Mouse (Mus musculus) midbrain, embryonic 11.5 days (tissue): ENCODE measurements around the gene Tnpo2. TPM values are rescaled to one million over a fixed set of nuclear protein-coding genes. Genes with fewer than 3 reads are reported as not detected.

Experiments used
- ATAC-seq: fragments of 200-750 bp; cut with Nextera tagmentation; 2 replicates; pipeline ENCODE4 v1.8.0; 2017; ENCODE audit warnings: moderate TSS enrichment, moderate library complexity; ENCODE audit not compliant: low FRiP score
- DNase-seq: peaks from one replicate; pipeline ENCODE4 v3.0.0; 2015; ENCODE audit warnings: low spot score; ENCODE audit errors: missing footprints
- H3K27ac ChIP-seq: fragments of 300-500 bp; sonication (generic); 2 replicates; pipeline ENCODE4 v1.5.1; 2014; ENCODE audit warnings: low read depth, low read length
- H3K27me3 ChIP-seq: fragments of 300-500 bp; sonication (generic); 2 replicates; pipeline ENCODE4 v1.6.1; 2014; ENCODE audit warnings: mild to moderate bottlenecking, low read length, moderate library complexity, mixed read lengths; ENCODE audit not compliant: control insufficient read depth, insufficient read depth
- H3K36me3 ChIP-seq: fragments of 300-500 bp; sonication (generic); 2 replicates; pipeline ENCODE4 v1.6.1; 2014; ENCODE audit warnings: mild to moderate bottlenecking, low read length, moderate library complexity, mixed read lengths; ENCODE audit not compliant: control insufficient read depth, insufficient read depth
- H3K4me1 ChIP-seq: fragments of 300-500 bp; sonication (generic); 2 replicates; pipeline ENCODE4 v1.6.1; 2014; ENCODE audit warnings: low read length; ENCODE audit not compliant: control insufficient read depth, insufficient read depth
- H3K4me2 ChIP-seq: fragments of 300-500 bp; sonication (generic); 2 replicates; pipeline ENCODE4 v1.6.1; 2014; ENCODE audit warnings: mild to moderate bottlenecking, moderate library complexity
- H3K4me3 ChIP-seq: fragments of 300-500 bp; sonication (generic); 2 replicates; pipeline ENCODE4 v1.5.1; 2014; ENCODE audit warnings: low read depth, low read length
- H3K9ac ChIP-seq: fragments of 300-500 bp; sonication (generic); 2 replicates; pipeline ENCODE4 v1.6.1; 2014; ENCODE audit warnings: low read length
- H3K9me3 ChIP-seq: fragments of 300-500 bp; sonication (generic); 2 replicates; pipeline ENCODE4 v1.6.1; 2016; ENCODE audit warnings: low read length; ENCODE audit not compliant: control insufficient read depth
- WGBS: fragments of 180-500 bp; shearing (Covaris S2); extraction: QIAGEN DNeasy Blood & Tissue Kit; methylation state at CpG from one replicate; pipeline ENCODE4 v1.1.7; 2014; 5-methylcytosine and 5-hydroxymethylcytosine counted together
- polyA plus RNA-seq: library from polyadenylated mRNA; unstranded; fragments of >200 nt; fragmentation: Nextera tagmentation; extraction: Ambion mirVana; gene quantifications from 2 replicates; pipeline ENCODE4 v1.2.1, GENCODE M21; 2014

Tnpo2 gene
- polyA plus RNA-seq, 1 experiment from 2014 or later = 19.9 TPM

DNA sequence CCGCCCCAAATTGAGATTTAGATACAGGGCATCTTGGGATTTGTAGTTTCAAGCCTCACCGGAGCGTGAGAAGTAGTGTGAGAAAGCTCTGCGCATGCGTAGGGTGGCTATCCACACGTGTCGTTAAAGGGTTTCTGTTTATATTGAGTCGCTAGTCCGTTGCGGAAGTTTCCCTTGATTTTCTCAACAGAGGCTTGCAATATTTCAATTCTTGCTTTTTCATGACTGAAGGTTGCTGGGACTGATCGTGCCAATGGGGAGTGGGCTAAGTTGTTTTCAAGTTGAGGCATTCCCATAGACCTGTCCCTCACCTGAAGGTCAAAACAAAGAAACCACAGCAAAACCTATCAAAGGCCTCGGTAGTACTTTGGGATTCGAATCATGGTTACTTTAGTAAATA is 2.0 kb upstream of the Tnpo2 start:
- Histone ChIP-seq H3K36me3 (peaks cover 10% of the 10 kb centered on the region; the same call in 1 of the 2 replicates), H3K9me3 (no peaks in the 10 kb centered on the region), H3K9ac (peak overlapping the region; percentile 76; the same call in 1 of the 2 replicates), H3K27me3 (no peaks in the 10 kb centered on the region), H3K4me3 (peak overlapping the region; percentile 22), H3K4me2 (peak overlapping the region; percentile 64), H3K27ac (no peak overlapping the region), H3K4me1 (peaks cover 21% of the 10 kb centered on the region)
- DNase-seq (peak; percentile 94), ATAC-seq (no peak)
- 6% methylated on average over 13 of the region's 13 CpGs for WGBS

DNA sequence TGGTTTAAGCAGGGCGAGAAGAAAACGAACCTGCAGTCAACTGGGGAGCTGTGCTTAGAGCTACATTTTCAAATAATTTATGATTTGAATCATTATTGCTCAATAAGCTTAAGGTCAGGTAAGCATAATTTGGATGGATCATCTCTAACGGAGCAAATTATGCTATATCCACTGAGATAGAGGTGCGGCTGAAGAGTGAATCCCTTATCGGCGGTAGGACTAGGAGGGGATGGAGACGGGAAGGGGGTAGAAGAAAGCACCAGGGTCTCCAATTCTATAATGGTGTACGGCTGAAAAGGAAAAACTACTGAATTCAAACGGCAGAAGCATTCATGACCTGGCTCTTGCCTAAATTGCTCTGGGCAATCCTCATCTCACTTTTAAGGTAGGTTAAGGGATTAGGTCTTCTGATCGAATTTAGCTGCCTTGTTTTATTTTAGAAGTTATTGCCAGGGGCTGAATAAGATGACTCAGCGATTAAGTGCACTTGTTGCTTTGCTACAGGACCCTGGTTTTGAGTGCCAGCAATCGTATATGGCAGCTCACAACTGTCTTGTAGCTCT is 1.5 kb upstream of the Tnpo2 start:
- no peaks in the 10 kb centered on the region for H3K9me3 ChIP-seq
- peak overlapping the region; percentile 64 for H3K4me2 ChIP-seq
- peaks cover 21% of the 10 kb centered on the region for H3K4me1 ChIP-seq
- ATAC-seq (no peak), DNase-seq (no peak)
- peak overlapping the region; percentile 80 for H3K4me3 ChIP-seq
- H3K36me3 ChIP-seq = peaks cover 7% of the 10 kb centered on the region; the same call in 1 of the 2 replicates
- H3K27me3 ChIP-seq = no peaks in the 10 kb centered on the region
- no peak overlapping the region for H3K27ac ChIP-seq
- H3K9ac ChIP-seq = peak overlapping the region; percentile 76
- 4% methylated on average over 12 of the region's 12 CpGs for WGBS

DNA sequence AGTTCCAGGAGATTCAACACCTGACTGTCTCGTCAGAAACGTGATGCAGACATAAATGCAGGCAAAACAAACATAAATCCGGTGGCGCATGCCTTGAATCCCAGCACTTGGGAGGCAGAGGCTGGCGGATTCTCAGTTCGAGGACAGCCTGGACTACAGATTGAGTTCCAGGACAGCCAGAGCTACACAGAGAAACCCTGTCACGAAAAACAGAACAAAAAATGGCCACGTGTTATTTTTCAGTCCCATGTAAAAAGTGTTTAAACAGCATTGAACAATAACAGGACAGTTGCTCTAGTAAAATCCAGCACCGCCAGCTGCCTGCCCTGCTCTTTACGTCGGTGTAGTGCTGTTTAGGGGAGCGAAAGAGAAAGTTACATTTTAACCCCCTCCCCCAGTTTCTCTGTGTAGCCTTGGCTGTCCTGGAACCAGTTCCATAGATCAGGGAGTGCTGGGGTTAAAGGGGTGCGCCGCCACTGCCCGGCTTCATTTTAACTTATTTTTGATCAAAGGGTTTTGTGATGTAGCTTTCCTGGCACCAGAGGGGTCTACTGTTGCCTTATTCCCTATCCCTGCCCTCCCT is 896 bp upstream of the Tnpo2 start:
- no peaks in the 10 kb centered on the region for H3K9me3 ChIP-seq
- ATAC-seq = peak; percentile 8
- H3K4me3 ChIP-seq = peak overlapping the region; percentile 80
- H3K9ac ChIP-seq = peak overlapping the region; percentile 76
- H3K4me1 ChIP-seq = peaks cover 21% of the 10 kb centered on the region
- H3K4me2 ChIP-seq = peak overlapping the region; percentile 64
- DNase-seq = peak; percentile 93
- 2% methylated on average over 15 of the region's 15 CpGs for WGBS
- H3K27ac ChIP-seq = peak overlapping the region; percentile 35
- peaks cover 6% of the 10 kb centered on the region; the same call in 1 of the 2 replicates for H3K36me3 ChIP-seq
- no peaks in the 10 kb centered on the region for H3K27me3 ChIP-seq

DNA sequence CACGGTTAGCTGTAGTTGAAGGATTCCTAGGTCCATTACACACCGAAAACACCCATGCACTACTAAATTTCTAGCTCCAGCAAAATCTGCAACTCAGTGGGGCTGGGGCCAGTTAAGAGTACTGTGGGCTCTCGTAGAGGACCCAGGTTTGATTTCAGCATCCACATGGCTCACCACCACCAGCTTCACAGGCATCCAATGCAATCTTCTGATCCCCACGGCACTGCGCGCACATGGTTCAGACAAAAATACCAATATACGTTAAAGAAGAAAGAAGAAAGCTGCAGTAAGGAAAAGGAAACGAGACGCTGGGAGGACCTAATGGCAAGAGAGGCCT is 366 bp upstream of the Tnpo2 start:
- peak overlapping the region; percentile 80 for H3K4me3 ChIP-seq
- H3K9ac ChIP-seq = peak overlapping the region; percentile 76
- DNase-seq = no peak
- under 1% methylated on average over 9 of the region's 9 CpGs for WGBS
- H3K27me3 ChIP-seq = no peaks in the 10 kb centered on the region
- peaks cover 21% of the 10 kb centered on the region for H3K4me1 ChIP-seq
- peaks cover 11% of the 10 kb centered on the region; the same call in 1 of the 2 replicates for H3K36me3 ChIP-seq
- peak; percentile 40 for ATAC-seq
- peak overlapping the region; percentile 35 for H3K27ac ChIP-seq
- H3K4me2 ChIP-seq = peak overlapping the region; percentile 64
- no peaks in the 10 kb centered on the region for H3K9me3 ChIP-seq

DNA sequence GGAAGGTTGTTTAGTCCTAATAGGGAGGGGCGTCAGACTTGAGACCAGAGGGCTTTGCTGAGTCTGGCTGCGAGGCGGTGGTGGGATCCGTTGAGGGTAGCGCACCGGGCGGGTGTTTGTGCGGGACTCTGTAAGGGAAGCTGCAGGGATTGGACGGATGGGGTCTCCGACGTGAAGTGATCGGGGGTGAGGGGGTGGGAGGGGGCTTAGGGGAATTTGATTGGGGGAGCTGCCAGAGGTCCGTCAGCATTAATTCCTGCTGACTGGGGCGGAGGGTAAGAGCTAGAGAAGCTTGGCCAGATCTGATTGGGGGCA is 608 bp downstream of the Tnpo2 start:
- Histone ChIP-seq H3K36me3 (peaks cover 10% of the 10 kb centered on the region; the same call in 1 of the 2 replicates), H3K9ac (peak overlapping the region; percentile 76), H3K27me3 (no peaks in the 10 kb centered on the region), H3K4me2 (peak overlapping the region; percentile 64), H3K9me3 (no peaks in the 10 kb centered on the region), H3K27ac (peak overlapping the region; percentile 99), H3K4me1 (peaks cover 21% of the 10 kb centered on the region), H3K4me3 (peak overlapping the region; percentile 80)
- DNase-seq = no peak
- under 1% methylated on average over 14 of the region's 14 CpGs for WGBS
- ATAC-seq = peak; percentile 75

DNA sequence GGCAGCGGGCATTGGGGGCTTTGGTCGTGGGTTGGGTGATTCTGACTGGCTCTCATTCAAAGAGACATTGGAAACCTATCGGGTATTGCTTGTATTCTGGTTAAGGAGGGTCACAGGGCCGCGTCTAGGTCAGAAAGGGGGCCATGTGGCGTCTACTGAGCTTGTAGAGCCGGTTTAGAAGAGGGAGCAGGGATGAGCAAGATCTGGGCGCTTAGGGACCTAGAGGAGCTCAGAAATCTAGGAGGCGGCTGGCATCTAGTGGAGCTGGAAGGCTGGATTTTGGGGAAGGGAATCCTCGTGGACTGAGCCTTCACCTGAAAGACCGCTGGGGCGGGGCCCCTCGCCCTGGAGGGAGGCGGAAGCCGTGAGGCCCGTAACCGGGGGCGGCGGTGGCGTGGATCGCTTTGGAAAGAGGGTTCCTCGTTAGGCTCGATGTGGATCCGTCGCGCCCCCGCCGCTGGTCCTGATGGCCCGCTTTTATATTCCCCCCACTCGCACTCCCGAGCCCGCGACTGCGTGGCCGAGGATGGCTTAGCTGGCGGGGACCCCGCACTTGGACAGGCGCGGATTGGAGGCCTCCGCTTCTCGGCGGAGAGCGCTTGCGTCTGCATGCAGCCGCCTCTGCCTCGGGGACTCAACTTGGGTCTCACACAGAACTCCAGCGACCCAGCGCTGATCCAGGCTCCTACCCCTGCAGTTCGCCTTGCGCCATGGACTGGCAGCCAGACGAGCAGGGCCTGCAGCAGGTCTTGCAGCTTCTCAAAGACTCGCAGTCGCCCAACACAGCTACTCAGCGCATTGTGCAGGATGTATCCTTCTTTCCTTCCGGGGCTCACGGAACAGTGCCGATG is 1.2 kb downstream of the Tnpo2 start:
- peak; percentile 20 for ATAC-seq
- Histone ChIP-seq H3K4me1 (peaks cover 21% of the 10 kb centered on the region), H3K9ac (peak overlapping the region; percentile 76), H3K4me2 (peak overlapping the region; percentile 64), H3K9me3 (no peaks in the 10 kb centered on the region), H3K4me3 (peak overlapping the region; percentile 80), H3K27me3 (no peaks in the 10 kb centered on the region), H3K27ac (peak overlapping the region; percentile 99), H3K36me3 (peaks cover 11% of the 10 kb centered on the region; the same call in 1 of the 2 replicates)
- whole genome bisulfite sequencing = 1% methylated on average over 56 of the region's 57 CpGs
- peak; percentile 95 for DNase-seq

DNA sequence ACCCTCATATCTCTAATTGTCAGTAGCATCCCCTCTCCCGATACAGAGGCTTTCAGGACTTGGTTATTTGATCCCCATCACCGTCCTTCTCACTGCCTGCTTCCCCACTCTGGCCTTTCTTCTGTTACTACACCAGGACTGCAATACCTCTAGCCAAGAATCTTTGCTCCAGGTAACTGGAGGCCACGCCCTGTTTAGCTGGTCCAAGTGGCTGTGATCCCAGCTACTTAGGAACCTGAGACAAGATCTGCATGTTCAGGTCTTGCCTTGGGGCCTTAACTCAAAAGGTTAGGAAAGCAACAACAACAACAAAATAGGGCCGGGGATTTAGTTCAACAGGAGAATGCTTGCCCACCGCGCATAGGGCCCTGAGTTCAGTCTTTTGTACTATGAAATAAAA is 6.9 kb downstream of the Tnpo2 start:
- no peak overlapping the region for H3K4me2 ChIP-seq
- H3K4me1 ChIP-seq = peaks cover 4% of the 10 kb centered on the region
- H3K4me3 ChIP-seq = no peak overlapping the region
- WGBS = 90% methylated on average over 6 of the region's 6 CpGs
- no peak overlapping the region for H3K27ac ChIP-seq
- DNase-seq = no peak
- H3K9me3 ChIP-seq = no peaks in the 10 kb centered on the region
- peaks cover 23% of the 10 kb centered on the region; the same call in 1 of the 2 replicates for H3K36me3 ChIP-seq
- H3K9ac ChIP-seq = no peak overlapping the region
- H3K27me3 ChIP-seq = no peaks in the 10 kb centered on the region
- ATAC-seq = no peak

DNA sequence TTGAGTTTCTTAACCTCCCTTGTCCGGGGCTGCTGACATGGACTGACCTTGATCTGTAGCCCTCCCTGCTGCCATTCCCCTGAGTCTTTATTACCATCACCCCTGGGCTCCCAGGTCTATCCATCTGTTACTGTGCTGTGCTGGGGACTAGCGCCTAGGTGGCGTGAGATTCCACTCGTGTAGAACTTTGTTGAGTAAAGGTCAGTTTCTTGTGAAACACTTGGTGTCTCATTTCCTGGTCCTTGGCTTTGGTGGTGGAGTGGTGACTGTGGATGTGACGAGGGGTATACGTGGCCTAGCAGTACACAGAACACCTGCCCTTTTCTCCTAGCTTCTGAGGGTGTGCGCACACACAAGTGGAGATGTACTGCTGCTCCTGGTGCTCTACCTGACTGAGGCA is 20.7 kb downstream of the Tnpo2 start:
- no peak for ATAC-seq
- WGBS = 82% methylated on average over 7 of the region's 7 CpGs
- Histone ChIP-seq H3K27me3 (no peaks in the 10 kb centered on the region), H3K9ac (no peak overlapping the region), H3K4me3 (no peak overlapping the region), H3K4me2 (no peak overlapping the region), H3K4me1 (peaks cover 6% of the 10 kb centered on the region; the same call in 1 of the 2 replicates), H3K27ac (no peak overlapping the region), H3K9me3 (no peaks in the 10 kb centered on the region), H3K36me3 (peaks cover 27% of the 10 kb centered on the region)
- DNase-seq = no peak
